Mouse (Mus musculus) CH12.LX (cell line): ENCODE measurements at regions not wholly inside any gene's neighbourhood (a gene's known extent, or its start where the extent isn't known, plus 50 kb on each side); places are given as distances from the start of the nearest gene placed in this dataset.

Source experiments
- DNase-seq: peaks from one replicate; pipeline ENCODE4 v3.0.0-alpha.2; 2013; ENCODE audit errors: extremely low read depth
- H3K27ac ChIP-seq: 2 replicates; pipeline ENCODE4 v1.5.1; 2012; ENCODE audit warnings: low read depth, mild to moderate bottlenecking, control low read depth, moderate library complexity; ENCODE audit not compliant: insufficient read depth
- H3K27me3 ChIP-seq: replicated peaks from 2 replicates; pipeline ENCODE3; 2012; ENCODE audit warnings: inconsistent platforms
- H3K36me3 ChIP-seq, 2 experiments: replicated peaks in 1 of 2; 2 replicates each; pipeline versions ENCODE3 to v1.6.1; 2012; ENCODE audit warnings: inconsistent platforms in 1 of 2, low read length in 1 of 2, mild to moderate bottlenecking in 1 of 2, mixed read lengths in 1 of 2, moderate library complexity in 1 of 2; ENCODE audit not compliant: control insufficient read depth in 1 of 2, insufficient read depth in 1 of 2
- H3K4me1 ChIP-seq, 2 experiments: 2 replicates each; pipeline ENCODE4 v1.6.1; 2012; ENCODE audit warnings: inconsistent platforms in 1 of 2, moderate library complexity in 1 of 2; ENCODE audit not compliant: insufficient read depth in 2 of 2, control insufficient read depth in 1 of 2
- H3K4me2 ChIP-seq: 2 replicates; pipeline ENCODE4 v1.6.1; 2012; ENCODE audit warnings: low read depth, mild to moderate bottlenecking, control low read depth; ENCODE audit not compliant: poor library complexity, insufficient read depth, severe bottlenecking
- H3K4me3 ChIP-seq, 3 experiments: fragments of 150-350 bp in 1 of 3; sonication (generic) in 1 of 3; replicated peaks in 1 of 3; 2 replicates each; pipeline versions ENCODE3 to v1.5.1; 2011 to 2012; ENCODE audit warnings: low read depth in 2 of 3, low read length in 2 of 3, mild to moderate bottlenecking in 2 of 3, moderate library complexity in 2 of 3, control low read depth in 1 of 3, improper control_type of control experiment in 1 of 3, inconsistent platforms in 1 of 3, mixed read lengths in 1 of 3; ENCODE audit not compliant: poor library complexity in 1 of 3
- H3K79me2 ChIP-seq: replicated peaks from 2 replicates; pipeline ENCODE4 v1.6.1; 2012; ENCODE audit warnings: mild to moderate bottlenecking, moderate library complexity; ENCODE audit not compliant: control insufficient read depth, poor library complexity, insufficient read depth, severe bottlenecking; ENCODE audit errors: extremely low read depth
- H3K9ac ChIP-seq: 2 replicates; pipeline ENCODE4 v1.6.1; 2012; ENCODE audit warnings: low read depth, mild to moderate bottlenecking, control low read depth, moderate library complexity; ENCODE audit not compliant: insufficient read depth
- H3K9me3 ChIP-seq: replicated peaks from 2 replicates; pipeline ENCODE3; 2012; ENCODE audit warnings: low read length, inconsistent platforms, mixed read lengths
- BHLHE40 ChIP-seq: IDR thresholded peaks from 2 replicates; pipeline ENCODE4 v1.6.1; 2011; ENCODE audit warnings: mild to moderate bottlenecking, low read depth, low read length, improper control_type of control experiment
- E2F4 ChIP-seq: IDR thresholded peaks from 2 replicates; pipeline ENCODE4 v1.6.1; 2011; ENCODE audit warnings: low read depth, low read length, improper control_type of control experiment; ENCODE audit not compliant: insufficient replicate concordance
- ELF1 ChIP-seq: IDR thresholded peaks from 2 replicates; pipeline ENCODE4 v1.6.1; 2014; ENCODE audit warnings: low read depth, mild to moderate bottlenecking, inconsistent platforms, low read length, improper control_type of control experiment
- EP300 ChIP-seq: IDR thresholded peaks from 2 replicates; pipeline ENCODE4 v1.6.1; 2011; ENCODE audit warnings: low read length, improper control_type of control experiment
- GABPA ChIP-seq: IDR thresholded peaks from 2 replicates; pipeline ENCODE4 v1.6.1; 2012; ENCODE audit warnings: low read depth, low read length, improper control_type of control experiment, inconsistent platforms; ENCODE audit not compliant: insufficient replicate concordance
- IRF4 ChIP-seq: IDR thresholded peaks from 2 replicates; pipeline ENCODE4 v1.6.1; 2014; ENCODE audit warnings: low read depth, mild to moderate bottlenecking, inconsistent platforms, low read length, improper control_type of control experiment
- JUN ChIP-seq: IDR thresholded peaks from 2 replicates; pipeline ENCODE4 v1.6.1; 2011; ENCODE audit warnings: low read depth, mild to moderate bottlenecking, low read length, improper control_type of control experiment, moderate library complexity; ENCODE audit not compliant: insufficient read depth
- JUND ChIP-seq: conservative IDR thresholded peaks from 2 replicates; pipeline ENCODE4 v1.6.1; 2011; ENCODE audit warnings: low read depth, low read length, improper control_type of control experiment
- MAFK ChIP-seq: IDR thresholded peaks from 2 replicates; pipeline ENCODE4 v1.6.1; 2011; ENCODE audit warnings: low read length, improper control_type of control experiment; ENCODE audit not compliant: insufficient replicate concordance
- MAZ ChIP-seq: IDR thresholded peaks from 2 replicates; pipeline ENCODE4 v1.6.1; 2012; ENCODE audit warnings: low read depth, mild to moderate bottlenecking, inconsistent platforms, low read length, improper control_type of control experiment, moderate library complexity
- MEF2A ChIP-seq: IDR thresholded peaks from 2 replicates; pipeline ENCODE4 v1.6.1; 2014; ENCODE audit warnings: low read depth, mild to moderate bottlenecking, inconsistent platforms, low read length, improper control_type of control experiment, borderline replicate concordance
- MYC ChIP-seq: IDR thresholded peaks from 2 replicates; pipeline ENCODE4 v1.6.1; 2011; ENCODE audit warnings: low read depth, mild to moderate bottlenecking, improper control_type of control experiment, low read length
- NELFE ChIP-seq: IDR thresholded peaks from 2 replicates; pipeline ENCODE4 v1.6.1; 2011; ENCODE audit warnings: low read depth, low read length, improper control_type of control experiment
- NRF1 ChIP-seq: IDR thresholded peaks from 2 replicates; pipeline ENCODE4 v1.6.1; 2014; ENCODE audit warnings: low read depth, mild to moderate bottlenecking, inconsistent platforms, low read length, improper control_type of control experiment, moderate library complexity
- POLR2A ChIP-seq: IDR thresholded peaks from 2 replicates; pipeline ENCODE4 v1.6.1; 2011; ENCODE audit warnings: low read depth, mild to moderate bottlenecking, improper control_type of control experiment, low read length
- POLR2AphosphoS2 ChIP-seq: IDR thresholded peaks from 2 replicates; pipeline ENCODE4 v1.6.1; 2011; ENCODE audit warnings: low read depth, low read length, improper control_type of control experiment
- RAD21 ChIP-seq: IDR thresholded peaks from 2 replicates; pipeline ENCODE4 v1.6.1; 2011; ENCODE audit warnings: low read depth, mild to moderate bottlenecking, low read length, improper control_type of control experiment, moderate library complexity
- RCOR1 ChIP-seq: conservative IDR thresholded peaks from 2 replicates; pipeline ENCODE4 v1.6.1; 2012; ENCODE audit warnings: low read depth, mild to moderate bottlenecking, inconsistent platforms, low read length, improper control_type of control experiment
- SMC3 ChIP-seq: IDR thresholded peaks from 2 replicates; pipeline ENCODE4 v1.6.1; 2011; ENCODE audit warnings: low read depth, low read length, improper control_type of control experiment
- TCF12 ChIP-seq: IDR thresholded peaks from 2 replicates; pipeline ENCODE4 v1.6.1; 2014; ENCODE audit warnings: low read depth, mild to moderate bottlenecking, inconsistent platforms, low read length, improper control_type of control experiment
- USF2 ChIP-seq: conservative IDR thresholded peaks from 2 replicates; pipeline ENCODE4 v1.6.1; 2011; ENCODE audit warnings: low read depth, low read length, improper control_type of control experiment
- ZC3H11A ChIP-seq: IDR thresholded peaks from 2 replicates; pipeline ENCODE4 v1.6.1; 2012; ENCODE audit warnings: low read depth, mild to moderate bottlenecking, inconsistent platforms, low read length, improper control_type of control experiment
- ZKSCAN1 ChIP-seq: IDR thresholded peaks from 2 replicates; pipeline ENCODE4 v1.6.1; 2012; ENCODE audit warnings: low read depth, inconsistent platforms, low read length, improper control_type of control experiment, borderline replicate concordance
- ZNF384 ChIP-seq: IDR thresholded peaks from 2 replicates; pipeline ENCODE4 v1.6.1; 2012; ENCODE audit warnings: low read depth, low read length, improper control_type of control experiment, inconsistent platforms
- dilution Hi-C: fragments of 300-500 bp; cut with MboI; formaldehyde crosslinking; loops from 2 replicates; pipeline ENCODE4 v1.14.3; 2020; ENCODE audit warnings: low sequenced_read_pairs; ENCODE audit not compliant: extremely low pct_unique_long_range_greater_than_20kb, extremely low pct_ligation_motif_present
- in situ Hi-C: fragments of 300-500 bp; cut with MboI; formaldehyde crosslinking; loops from 3 replicates; pipeline ENCODE4 v1.14.3; 2019; ENCODE audit warnings: low sequenced_read_pairs, low pct_ligation_motif_present, low pct_unique_long_range_greater_than_20kb, mixed read lengths

GRCm38 (mm10) chr3:107387314-107388087 lies 54.0 kb upstream of the Rbm15 start:
- no peak overlapping the region for H3K4me2 ChIP-seq
- no peaks in the 10 kb centered on the region for H3K79me2 ChIP-seq
- dilution Hi-C loops: no loop called here
- no peak overlapping the region for H3K4me3 ChIP-seq
- no peak for DNase-seq
- H3K4me1 ChIP-seq: no peaks in the 10 kb centered on the region
- no peaks in the 10 kb centered on the region for H3K9me3 ChIP-seq
- no peaks in the 10 kb centered on the region for H3K36me3 ChIP-seq
- no peak overlapping the region for H3K9ac ChIP-seq
- TF ChIP-seq MAZ (no peak), TCF12 (no peak), NELFE (no peak), GABPA (no peak), ZC3H11A (no peak), MYC (no peak), BHLHE40 (no peak), ELF1 (no peak), JUN (no peak), NRF1 (no peak)
- in situ Hi-C loops: no loop called here
- peaks cover 91% of the 10 kb centered on the region for H3K27me3 ChIP-seq
- H3K27ac ChIP-seq: no peak overlapping the region

- no peak overlapping the region for H3K4me3 ChIP-seq
- H3K4me1 ChIP-seq: no peaks in the 10 kb centered on the region
- no peak for DNase-seq
- no peak overlapping the region for H3K27ac ChIP-seq
- H3K36me3 ChIP-seq: no peaks in the 10 kb centered on the region
- no peaks in the 10 kb centered on the region for H3K79me2 ChIP-seq
- no peak overlapping the region for H3K9ac ChIP-seq
- dilution Hi-C loops: no loop called here
- H3K4me2 ChIP-seq: no peak overlapping the region
- TF ChIP-seq RAD21 (no peak), IRF4 (no peak), BHLHE40 (no peak), POLR2AphosphoS2 (no peak), RCOR1 (no peak), POLR2A (no peak), ZKSCAN1 (no peak), MAFK (no peak), NELFE (no peak), MAZ (no peak), JUND (no peak), E2F4 (no peak), SMC3 (no peak), USF2 (no peak), MYC (no peak), EP300 (no peak), ZNF384 (no peak), MEF2A (no peak)
- peaks cover 84% of the 10 kb centered on the region for H3K27me3 ChIP-seq
- H3K9me3 ChIP-seq: no peaks in the 10 kb centered on the region
- in situ Hi-C loops: no loop called here
These were observed 53.0 kb upstream of the Rbm15 start for GRCm38 (mm10) chr3:107386432-107386831.
